Mouse (Mus musculus) layer of hippocampus, adult 18-20 months (tissue): ENCODE results near the gene Fkbp9. TPM values are rescaled to one million over a fixed set of nuclear protein-coding genes. Genes with fewer than 3 reads are reported as not detected.

Source experiments
- DNase-seq, 2 experiments: peaks; one replicate each; pipeline ENCODE4 v3.0.0; 2022; ENCODE audit warnings: low spot score in 2 of 2
- long read RNA-seq: library from polyadenylated mRNA; stranded (forward); transcript quantifications from one replicate; pipeline ENCODE4 v2.0.0, GENCODE M21; 2021
- total RNA-seq, 2 experiments: library from RNA; stranded (reverse); gene quantifications; 2 replicates each; pipeline ENCODE4 v1.2.3; 2021

Fkbp9 gene
- total RNA-seq: 10 to 100 TPM; 30.2 to 30.5 TPM
- long read RNA-seq, transcript Fkbp9-201 (10 exons, 3,009 nt): major isoform, 82 of 91 reads
- long read RNA-seq, partial matches to known transcripts: 6 of 91 reads
- long read RNA-seq, other reads (novel, unspliced or antisense): 3 of 91 reads

DNA sequence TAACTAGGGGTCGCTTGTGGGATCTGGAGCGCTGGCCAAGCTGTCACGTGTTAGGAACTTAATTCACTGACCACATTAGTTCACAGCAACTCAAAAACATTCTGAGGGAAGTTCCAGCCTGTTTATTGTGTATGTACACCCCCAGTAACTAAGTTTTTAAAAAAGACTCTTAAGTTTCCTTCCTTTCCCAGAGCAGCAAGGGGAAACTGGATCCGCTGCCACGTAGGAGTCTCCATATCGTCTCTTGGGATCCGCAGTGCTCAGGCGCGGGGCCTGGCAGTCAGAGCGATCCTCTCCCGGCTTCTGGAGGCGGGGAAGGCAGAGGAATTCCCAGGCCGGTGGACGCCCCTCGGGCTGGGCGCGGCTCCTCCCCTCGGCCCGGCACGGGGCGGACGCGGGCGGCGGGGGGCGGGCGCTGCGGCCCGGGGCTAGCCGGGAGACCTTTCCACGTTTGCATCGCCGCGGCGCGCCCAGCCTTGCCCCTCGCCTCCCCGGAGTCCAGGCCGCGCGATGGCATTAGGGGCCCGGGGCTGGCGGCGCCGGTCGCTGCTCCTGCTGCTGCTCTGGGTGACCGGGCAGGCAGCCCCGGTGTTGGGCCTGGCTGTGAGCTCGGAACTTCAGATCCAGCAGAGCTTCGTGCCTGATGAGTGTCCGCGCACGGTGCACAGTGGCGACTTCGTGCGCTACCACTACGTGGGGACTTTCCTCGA, at the start of gene Fkbp9:
Fkbp9 (plus strand) TSS at position 363 of the 710 bp plus-strand sequence.
- DNase-seq: peak; percentile 31 to 38

DNA sequence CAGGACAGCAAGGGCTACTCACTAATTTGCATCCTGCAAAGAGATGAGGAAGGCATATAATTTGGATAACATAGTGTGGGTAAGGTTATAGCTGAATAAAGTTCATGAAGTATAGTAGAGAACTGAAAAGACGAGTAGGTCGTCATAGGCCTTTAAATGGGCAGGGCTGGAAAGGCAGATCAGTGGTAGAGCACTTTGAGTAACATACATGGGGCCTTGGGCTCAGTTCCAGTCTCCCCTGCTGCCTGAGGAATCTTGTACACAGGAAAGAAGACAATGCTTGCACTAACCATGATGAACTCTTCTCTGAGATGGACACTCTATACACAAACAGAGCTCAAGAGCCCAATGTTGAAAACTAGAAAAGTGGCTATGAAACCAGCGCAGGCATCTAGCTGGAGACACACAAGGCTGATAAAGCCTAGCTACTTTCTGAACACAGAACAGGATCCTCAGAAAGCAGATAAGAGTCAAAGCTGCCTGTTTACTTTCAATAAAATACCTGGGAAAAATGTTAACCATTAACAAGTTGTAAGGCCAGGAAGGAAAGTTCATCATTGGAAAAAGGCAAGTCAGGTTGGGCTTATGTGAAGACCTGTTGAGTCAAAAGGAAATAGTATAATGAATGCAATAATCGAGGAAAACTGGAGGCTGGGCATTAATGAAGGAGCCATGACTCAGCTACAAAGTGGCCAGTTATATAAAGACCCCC, 48.1 kb upstream of the Fkbp9 start:
- no peak for DNase-seq

DNA sequence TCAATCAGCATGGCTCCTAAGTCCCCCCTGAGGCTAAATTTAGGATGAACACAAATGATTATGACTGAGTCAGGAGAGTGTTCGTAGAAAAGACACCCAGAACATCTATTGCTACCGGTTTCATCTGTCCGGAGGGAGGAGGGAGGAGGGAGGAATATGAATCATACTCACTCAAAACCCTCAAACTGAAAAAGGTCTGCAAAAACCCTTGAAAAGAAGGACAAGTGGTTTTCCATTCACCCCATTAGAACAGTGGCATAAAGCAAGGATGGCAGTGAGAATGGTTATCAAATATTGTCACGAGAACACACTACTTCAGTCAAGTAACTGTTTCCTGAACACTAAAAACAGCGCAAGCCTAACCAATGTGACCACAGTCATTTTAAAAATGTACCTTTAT, 46.8 kb upstream of the Fkbp9 start:
- DNase-seq: no peak

DNA sequence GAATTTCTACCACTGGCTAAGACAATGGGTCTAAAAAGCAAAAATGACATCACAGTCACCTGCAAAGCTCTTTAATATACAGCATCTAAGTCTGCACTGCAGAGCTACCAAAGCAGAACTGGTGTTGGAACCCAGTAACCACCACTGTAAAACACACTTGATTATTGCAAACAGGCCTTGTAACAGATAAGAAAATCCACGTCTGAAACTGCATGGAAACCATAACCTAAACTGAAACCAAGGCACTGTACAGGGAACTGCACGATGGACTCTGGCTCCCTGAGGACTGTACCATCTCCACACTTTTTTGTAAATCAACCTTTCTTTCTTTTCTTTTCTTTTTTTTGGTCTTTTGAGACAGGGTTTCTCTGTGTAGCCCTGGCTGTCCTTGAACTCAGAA, 44.2 kb upstream of the Fkbp9 start:
- no peak for DNase-seq

DNA sequence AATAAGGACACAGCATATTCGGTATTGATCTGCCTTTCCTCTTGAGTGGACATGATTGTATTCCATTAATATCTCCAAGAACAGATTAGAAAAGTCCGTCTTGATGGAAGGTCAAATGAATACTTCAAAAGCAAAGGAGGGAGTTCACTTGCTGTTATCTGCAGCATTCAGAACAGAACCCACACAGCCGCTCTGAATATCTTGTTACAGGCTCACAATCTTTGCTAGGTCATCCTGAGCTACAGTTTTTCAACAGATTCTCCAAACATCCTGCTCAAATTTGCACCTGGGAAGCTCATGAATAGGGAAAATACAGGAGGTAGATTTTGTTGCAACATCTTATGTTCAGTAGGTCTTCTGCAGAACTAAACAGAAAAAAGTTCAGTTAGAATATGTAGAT, 42.5 kb upstream of the Fkbp9 start:
- DNase-seq: no peak

DNA sequence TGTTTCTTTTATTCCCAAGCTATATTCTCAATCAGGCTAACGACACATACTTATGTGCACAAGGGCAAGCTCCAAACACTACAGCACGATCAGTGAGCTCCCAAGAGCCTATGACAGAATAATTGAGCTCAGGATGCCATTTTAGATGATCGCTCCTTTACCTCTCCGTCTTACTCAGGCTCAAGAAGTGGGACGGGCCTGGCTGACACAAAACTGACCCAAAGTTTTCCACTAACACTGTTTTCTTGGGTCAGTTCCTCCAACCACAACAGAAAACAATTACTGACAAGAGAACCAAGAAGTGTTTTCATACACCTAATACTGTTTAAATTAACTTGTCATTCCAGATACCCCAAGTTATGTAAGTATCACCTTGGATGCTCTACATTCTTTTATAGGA, 37.0 kb upstream of the Fkbp9 start:
- no peak for DNase-seq

DNA sequence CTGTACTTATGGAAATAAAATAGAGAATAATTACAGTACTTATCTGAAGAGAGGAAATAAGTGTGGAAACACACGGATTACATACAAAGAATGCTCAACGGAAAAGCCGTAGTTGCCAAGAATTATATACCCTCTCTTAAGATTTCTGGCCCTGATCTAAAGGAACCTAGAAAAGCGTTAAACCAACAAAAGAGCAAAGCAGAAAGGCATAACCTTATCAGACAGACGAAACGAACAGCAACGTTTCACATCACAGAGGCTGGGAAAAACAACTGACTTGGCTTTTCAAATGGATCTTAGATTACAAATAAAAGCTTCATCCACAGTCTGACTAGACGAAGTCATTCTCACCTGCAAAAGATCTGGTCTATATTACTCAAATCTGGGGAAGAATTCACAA, 35.6 kb upstream of the Fkbp9 start:
- no peak for DNase-seq

DNA sequence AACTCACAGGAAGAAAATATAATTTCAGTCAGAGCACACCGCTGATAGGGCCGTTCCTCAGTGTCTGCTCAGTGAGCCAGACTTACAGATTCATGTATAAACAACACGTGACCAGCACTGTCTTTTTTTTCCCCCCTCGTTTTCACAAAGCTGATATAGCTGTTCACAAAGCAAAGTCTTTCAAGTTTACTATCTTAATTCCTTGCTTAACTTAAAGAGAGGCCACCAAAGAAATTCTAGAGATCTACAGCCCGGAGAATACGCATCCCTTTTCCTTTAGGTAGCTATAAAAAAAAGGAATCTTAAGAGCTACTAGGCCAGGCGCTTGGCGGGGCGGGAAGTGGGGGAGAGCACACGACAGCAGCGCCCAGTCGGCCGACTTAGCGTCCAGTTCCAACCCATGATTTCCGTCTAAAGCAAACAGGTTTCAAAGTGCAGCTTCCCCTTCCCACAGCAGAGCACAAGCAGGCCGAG, 35.2 kb upstream of the Fkbp9 start:
- DNase-seq: peak in 1 of 2 experiments; percentile 25

DNA sequence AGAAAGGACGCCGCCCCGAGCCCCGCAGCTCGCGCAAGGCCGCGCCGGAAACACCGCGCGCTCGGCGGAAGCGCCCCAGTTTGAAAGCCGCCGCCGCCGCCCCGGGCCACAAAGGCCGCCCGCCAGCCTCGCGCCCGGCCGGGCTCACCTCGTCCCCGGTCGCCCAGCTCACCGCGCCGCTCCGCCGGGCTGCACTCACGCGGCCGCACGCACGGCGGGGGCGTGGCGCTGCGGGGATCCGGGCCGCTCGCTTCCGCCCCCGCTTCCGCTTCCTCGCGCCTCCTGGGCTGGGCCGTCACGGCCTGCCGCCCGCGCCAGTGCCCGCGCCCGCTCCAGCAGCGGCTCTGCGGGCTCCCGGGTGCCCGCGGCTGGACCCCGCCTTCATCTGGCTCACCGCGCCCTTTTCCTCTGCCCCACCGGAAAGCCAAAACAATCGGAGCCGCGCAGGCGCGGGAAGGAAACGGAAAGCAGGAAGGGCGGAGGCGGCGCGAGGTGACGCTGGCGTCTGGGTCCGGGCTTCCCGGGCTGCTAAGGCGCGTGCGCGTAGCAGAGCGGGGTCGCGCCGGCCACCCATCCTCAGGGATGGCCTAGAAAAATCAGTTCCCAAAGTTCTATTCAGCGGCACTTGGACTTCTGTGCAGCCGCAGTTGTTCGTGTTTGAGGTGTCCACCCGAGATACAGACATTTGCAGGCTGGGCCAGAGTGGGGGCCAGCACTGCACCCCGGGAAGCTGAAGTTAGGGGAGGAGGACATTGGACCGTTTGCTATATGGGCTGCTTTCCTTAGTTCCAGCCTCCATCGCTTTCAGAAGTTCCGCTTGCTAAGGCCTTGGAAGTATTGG, 34.3 kb upstream of the Fkbp9 start, which contains the start of gene Kbtbd2:
Kbtbd2 (minus strand) TSS at position 503 of the 841 bp plus-strand sequence.
- DNase-seq: peak; percentile 92 to 95

DNA sequence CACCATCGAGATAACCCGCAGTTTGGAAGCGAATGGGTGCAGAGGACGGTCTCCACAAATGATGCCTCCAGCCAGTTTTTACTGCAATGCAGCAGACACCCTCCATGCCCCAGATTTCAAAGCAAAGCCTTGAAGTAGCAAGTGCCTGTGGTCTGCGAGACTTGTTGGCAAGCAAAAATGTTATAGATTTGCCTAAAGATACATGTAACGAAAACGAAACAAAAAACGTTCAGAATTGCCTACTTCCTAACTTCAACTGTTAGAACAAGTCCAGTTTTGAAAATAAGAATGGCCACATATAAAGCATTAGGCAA, 33.8 kb upstream of the Fkbp9 start:
- DNase-seq: no peak

DNA sequence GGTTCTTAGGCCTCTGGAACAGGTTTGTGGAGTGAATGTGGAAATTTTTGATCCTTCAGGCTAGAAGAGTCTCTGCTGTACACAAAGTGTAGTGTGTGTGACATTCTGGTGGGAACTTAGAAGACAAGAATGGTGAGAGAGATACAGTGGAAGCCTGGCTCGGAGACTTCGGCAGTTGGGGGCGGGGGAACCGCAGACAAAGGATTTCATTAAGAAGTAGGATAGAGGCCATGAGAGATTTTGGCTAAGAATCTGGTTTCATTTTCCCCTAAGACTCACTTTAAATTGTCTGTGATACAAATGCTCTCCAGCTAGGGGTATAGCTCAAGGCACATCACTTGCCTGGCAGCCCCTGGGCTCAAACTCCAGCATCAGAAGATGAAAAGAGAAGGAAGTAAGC, 26.8 kb upstream of the Fkbp9 start:
- DNase-seq: no peak

DNA sequence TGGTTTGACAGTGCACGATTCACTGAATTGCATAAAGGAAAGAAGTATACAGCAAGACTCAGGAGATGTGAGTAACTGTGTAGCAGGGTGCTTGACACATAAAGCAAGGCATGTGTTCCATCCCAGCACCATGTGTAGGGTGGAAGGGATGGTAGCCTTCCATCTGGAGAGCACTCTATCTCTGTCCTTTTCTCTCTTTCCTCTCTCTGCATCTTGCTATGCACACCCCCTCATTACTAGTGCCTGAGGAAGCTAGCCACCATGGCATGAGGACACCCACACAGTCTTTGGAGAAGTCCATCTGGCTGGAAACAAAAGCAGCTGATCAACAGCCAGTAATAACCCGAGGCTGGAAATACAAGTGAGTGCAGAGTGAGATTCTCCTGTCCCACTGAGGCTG, 25.7 kb upstream of the Fkbp9 start:
- peak; percentile 16 to 31 for DNase-seq

DNA sequence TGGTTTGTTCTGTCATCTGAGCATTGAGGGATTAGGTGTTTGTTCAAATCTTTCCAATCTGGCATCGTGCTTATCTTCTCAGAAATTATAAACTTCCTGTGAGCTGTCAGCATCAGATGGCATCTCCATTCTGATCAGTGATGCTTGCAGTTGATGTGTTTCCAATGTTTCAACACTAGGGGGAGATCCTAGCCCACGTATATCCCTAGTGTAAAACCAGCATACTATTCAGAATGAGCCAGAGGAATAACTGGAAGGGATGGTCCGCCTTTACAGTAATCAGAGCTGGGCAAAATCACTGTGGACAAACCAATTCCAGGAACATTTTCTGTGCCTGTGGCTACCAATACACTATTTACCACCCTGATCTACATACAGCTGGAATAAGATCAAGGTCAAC, 23.2 kb upstream of the Fkbp9 start:
- peak; percentile 35 to 74 for DNase-seq

DNA sequence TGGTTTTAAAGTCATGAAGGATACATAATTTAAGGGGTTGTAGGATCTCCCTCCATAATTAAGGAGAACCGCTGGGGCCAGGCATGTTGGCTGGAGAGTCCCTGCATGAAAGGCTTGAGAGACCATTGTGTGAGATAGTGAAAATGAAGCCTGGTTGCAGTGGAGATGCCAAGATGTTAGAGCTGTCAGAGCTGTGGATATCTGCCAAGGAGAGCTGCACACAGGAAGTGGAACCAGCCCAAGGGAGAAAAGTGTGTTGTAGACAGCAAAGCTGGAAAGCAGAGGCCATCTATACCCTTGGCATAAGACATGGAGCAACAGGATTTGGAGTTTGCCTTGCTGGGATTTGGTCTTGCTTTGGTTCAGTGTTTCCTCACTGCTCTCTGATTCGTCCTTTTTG, 18.5 kb upstream of the Fkbp9 start:
- DNase-seq: no peak

DNA sequence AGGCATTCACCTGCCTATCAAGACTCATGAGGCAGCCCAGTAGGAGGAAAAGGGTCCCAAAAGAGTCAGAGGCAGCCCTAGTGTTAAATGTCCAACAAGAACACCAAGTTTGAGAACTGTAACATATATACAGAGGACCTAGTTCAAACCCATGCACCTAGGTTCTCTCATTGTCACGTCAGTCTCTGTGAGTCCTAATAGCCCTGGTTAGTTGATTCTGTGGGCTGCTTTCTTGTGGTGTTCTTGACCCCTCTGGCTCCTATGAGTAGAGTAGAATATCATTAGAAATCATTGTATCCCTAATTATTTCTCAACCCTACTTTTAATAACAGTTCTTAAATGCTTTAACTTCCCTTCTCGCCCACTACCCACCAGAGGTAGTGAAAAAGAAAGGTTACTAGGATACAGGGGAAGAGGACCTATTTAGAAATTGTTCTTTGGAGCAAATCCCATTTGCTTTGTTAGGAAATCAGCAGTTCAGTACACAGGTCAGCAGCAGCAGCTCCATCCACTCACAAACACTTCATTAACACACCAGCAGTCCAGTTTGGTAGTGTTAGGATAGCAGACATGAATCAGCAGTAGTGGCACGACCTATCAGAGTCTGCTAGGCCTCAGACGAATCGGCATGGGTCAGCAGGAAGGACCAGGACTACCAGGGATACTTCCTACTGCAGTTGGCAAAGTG, 13.3 kb upstream of the Fkbp9 start:
- no peak for DNase-seq

DNA sequence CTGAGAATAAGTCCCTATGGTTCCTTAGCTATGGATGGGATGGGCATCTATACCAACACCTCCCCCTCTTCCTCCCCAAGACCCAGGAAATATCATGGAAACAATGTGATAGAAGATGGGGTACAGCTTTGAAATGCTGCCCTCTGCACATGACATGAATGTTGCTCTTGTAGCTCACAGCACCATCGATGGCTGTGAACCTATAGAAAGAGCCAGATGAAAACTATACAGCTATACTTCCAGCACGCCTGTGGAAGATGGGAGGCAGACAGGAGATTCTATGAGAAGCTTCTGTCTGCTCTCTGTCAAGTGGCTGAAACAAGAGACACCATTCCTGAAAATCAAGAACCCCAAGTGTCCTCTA, 12.8 kb upstream of the Fkbp9 start:
- DNase-seq: no peak

DNA sequence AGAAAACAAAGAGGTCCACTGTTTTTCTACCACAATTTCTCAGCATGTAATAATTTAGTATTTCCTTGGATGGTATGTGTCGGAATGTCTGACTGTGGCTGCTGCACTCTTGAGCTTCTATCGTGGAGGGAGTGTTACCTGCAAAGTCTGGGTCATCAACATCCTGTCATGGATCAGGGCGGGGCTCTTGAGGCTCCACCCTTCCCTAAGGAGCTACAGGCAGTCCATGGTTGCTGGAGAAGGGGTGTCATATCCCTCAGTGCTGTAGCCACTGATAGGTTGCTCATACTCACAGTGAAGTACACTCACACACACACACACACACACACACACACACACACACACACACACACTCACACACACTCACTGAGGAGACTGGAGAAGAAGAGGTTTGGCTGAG, 6.2 kb upstream of the Fkbp9 start:
- no peak for DNase-seq

DNA sequence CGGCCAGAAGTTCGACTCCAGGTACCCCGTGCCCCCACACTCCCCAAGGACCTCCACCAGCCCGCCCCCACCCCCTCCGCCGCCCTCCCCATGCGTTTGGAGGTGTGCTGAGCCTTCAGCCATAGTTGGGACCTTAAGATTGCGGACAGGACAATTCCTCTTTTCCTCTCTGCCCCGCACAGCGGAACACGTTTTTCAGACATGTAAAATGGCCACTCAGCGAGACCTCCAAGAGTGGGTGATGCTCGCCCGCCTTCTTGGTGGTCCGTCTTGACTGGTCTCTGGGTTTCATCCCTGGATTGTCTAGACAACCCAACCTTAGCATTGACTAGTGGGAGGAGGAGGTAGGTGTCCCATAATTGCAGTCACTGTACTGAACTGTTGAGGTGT, 543 bp downstream of the Fkbp9 start:
- DNase-seq: no peak

DNA sequence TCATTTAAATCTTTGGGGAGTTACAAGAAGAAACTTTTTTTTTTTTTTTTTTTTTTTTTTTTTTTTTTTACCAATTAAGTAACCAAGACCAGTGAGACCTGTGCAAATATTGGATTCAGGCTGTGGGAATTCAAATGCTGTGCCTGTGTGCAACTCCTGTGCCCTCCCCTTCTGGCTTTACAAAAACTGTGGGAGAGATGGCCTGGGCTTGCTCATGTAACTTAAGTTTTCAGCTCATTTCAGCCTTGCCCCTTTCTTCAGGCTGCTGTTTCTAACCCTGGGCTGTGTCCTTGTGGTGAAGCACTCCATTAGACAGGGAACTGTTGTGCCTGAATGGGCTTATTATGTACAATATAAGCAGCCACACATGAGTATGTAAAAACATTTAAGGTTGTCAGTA, 971 bp downstream of the Fkbp9 start:
- DNase-seq: no peak

DNA sequence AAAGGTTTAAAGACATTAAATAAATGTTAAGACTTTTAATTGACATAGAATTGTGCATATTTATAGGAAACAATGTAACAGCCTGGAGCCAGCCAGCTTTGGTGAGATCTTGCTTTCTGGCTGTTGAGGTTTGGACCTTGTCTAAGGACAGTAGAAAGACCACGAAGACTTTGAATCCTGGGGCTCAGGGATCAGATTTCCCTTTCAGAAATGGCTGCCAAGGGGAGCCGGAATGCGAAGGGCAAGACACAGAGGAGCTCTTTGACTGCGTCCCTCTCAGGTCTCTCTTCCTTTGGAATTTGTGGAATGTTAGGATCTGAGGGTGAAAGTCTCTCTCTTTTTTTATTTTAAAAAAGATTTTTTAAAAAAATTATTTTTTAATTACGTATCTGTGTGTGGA, 2.9 kb downstream of the Fkbp9 start:
- no peak for DNase-seq

DNA sequence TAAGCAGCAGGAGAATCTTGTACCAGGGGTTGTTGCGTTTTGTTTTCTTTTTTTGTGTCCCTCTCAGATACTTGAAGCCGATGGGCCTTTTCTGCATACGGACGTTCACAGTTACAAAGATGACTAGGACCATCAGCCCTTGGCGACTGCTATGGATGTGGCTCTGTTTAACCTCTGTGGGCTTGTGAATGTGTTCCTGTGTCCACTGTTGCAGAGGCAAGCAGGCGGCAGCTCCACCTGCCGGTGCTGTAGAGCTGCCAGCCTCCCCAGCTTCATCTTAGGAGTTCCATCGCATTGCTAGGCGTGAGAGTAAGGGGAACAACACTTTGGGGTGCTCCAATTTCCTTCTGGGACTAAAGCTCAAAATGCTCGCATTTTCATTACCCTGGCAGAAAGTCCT, 3.7 kb downstream of the Fkbp9 start:
- DNase-seq: no peak
